Comparison of ENCODE assay signal across 8 mouse cellular contexts in genomic region chr2:140670963-140671702, GRCm38 (mm10). TPM values are rescaled to one million over a fixed set of nuclear protein-coding genes. Genes with fewer than 3 reads are reported as not detected.
A peak's percentile ranks its signal among the peaks of the same experiment; 100 is the strongest.
DNase-seq lines count a peak whose midpoint lies in the region; ATAC-seq and TF ChIP-seq lines count a peak whose summit lies in the region.

Flrt3 (minus strand) TSS chr2:140671469.

- DNase-seq in ES-CJ7 (ENCODE audit: low read depth, low spot score): peak; percentile 99
- peak; percentile 99 for DNase-seq in forebrain, embryonic 14.5 days (ENCODE audit: low spot score)
- DNase-seq in heart, postnatal 10 days: peak; percentile 84 to 87
- DNase-seq in kidney, postnatal 4 days: peak; percentile 85 to 91
- DNase-seq in liver, embryonic 14.5 days (ENCODE audit: low read depth in 3 of 3, low spot score in 3 of 3): peak; percentile 54 to 58 (median 55)
- DNase-seq in thymus, postnatal 0 days (ENCODE audit: low spot score): peak; percentile 81

- peak within 1 kb of the TSS; percentile 84 for H3K27ac ChIP-seq in forebrain, embryonic 14.5 days (ENCODE audit: low read depth, low read length)
- H3K27ac ChIP-seq in liver, embryonic 14.5 days: no peak within 1 kb of the TSS
- H3K27ac ChIP-seq in neural tube, embryonic 12.5 days: peak within 1 kb of the TSS; percentile 57; the same call in 1 of the 2 replicates

- intact Hi-C loops in heart, postnatal 10 days (cut with DNase I): loop anchor here (2.0 to 5.0 kb wide), 2 partner anchors 724 to 1386 kb away; no protein-coding TSS in a partner anchor

- peak within 1 kb of the TSS; percentile 74 for H3K9ac ChIP-seq in forebrain, embryonic 14.5 days (ENCODE audit: low read length)
- no peak within 1 kb of the TSS for H3K9ac ChIP-seq in liver, embryonic 14.5 days (replicated peaks)
- H3K9ac ChIP-seq in neural tube, embryonic 12.5 days: peak within 1 kb of the TSS; percentile 69

- H3K36me3 ChIP-seq in forebrain, embryonic 14.5 days (ENCODE audit: control insufficient read depth, insufficient read depth, low read length): no peaks in the 10 kb centered on the region
- no peaks in the 10 kb centered on the region for H3K36me3 ChIP-seq in liver, embryonic 14.5 days (replicated peaks; ENCODE audit: control insufficient read depth, insufficient read depth, low read depth)
- no peaks in the 10 kb centered on the region for H3K36me3 ChIP-seq in neural tube, embryonic 12.5 days

- no peak for TF ChIP-seq EP300 in liver, embryonic 14.5 days (IDR thresholded peaks at IDR 0.05; ENCODE audit: low read depth)

- TF ChIP-seq CTCF in liver, embryonic 14.5 days (IDR thresholded peaks at IDR 0.05; ENCODE audit: low read depth): peak; percentile 69

- H3K4me1 ChIP-seq in forebrain, embryonic 14.5 days (ENCODE audit: control insufficient read depth, insufficient read depth, low read length): peaks cover 7% of the 10 kb centered on the region; the same call in 1 of the 2 replicates
- no peaks in the 10 kb centered on the region for H3K4me1 ChIP-seq in liver, embryonic 14.5 days (replicated peaks; ENCODE audit: control insufficient read depth in 2 of 2, insufficient read depth in 2 of 2, low read length in 1 of 2)
- H3K4me1 ChIP-seq in neural tube, embryonic 12.5 days: peaks cover 11% of the 10 kb centered on the region; the same call in 1 of the 2 replicates

- peak; percentile 96 for ATAC-seq in cerebellum, adult (ENCODE audit: insufficient number of reproducible peaks, low FRiP score, low TSS enrichment)
- ATAC-seq in forebrain, embryonic 14.5 days: peak; percentile 96
- peak; percentile 88 for ATAC-seq in liver, embryonic 14.5 days (ENCODE audit: insufficient read depth)
- ATAC-seq in neural tube, embryonic 12.5 days (ENCODE audit: low FRiP score, low read depth): peak; percentile 98

- H3K9me3 ChIP-seq in forebrain, embryonic 14.5 days (replicated peaks; ENCODE audit: control insufficient read depth, low read length): no peaks in the 10 kb centered on the region
- no peaks in the 10 kb centered on the region for H3K9me3 ChIP-seq in liver, embryonic 14.5 days (ENCODE audit: control insufficient read depth, low read length)
- H3K9me3 ChIP-seq in neural tube, embryonic 12.5 days: no peaks in the 10 kb centered on the region

- H3K4me2 ChIP-seq in forebrain, embryonic 14.5 days (ENCODE audit: low read length): peak within 1 kb of the TSS; percentile 69
- H3K4me2 ChIP-seq in liver, embryonic 14.5 days (ENCODE audit: low read depth): peak within 1 kb of the TSS; percentile 63
- H3K4me2 ChIP-seq in neural tube, embryonic 12.5 days (replicated peaks): peak within 1 kb of the TSS; percentile 62

- under 1% methylated on average over 26 of the region's 26 CpGs for WGBS in forebrain, embryonic 14.5 days
- WGBS in liver, embryonic 14.5 days (ENCODE audit: insufficient replicate concordance): 2% methylated on average over 26 of the region's 26 CpGs
- WGBS in neural tube, embryonic 12.5 days: under 1% methylated on average over 26 of the region's 26 CpGs

- no peaks in the 10 kb centered on the region for H3K27me3 ChIP-seq in forebrain, embryonic 14.5 days (replicated peaks; ENCODE audit: control insufficient read depth, insufficient read depth, low read length)
- no peaks in the 10 kb centered on the region for H3K27me3 ChIP-seq in liver, embryonic 14.5 days (ENCODE audit: control insufficient read depth, insufficient read depth, low read length)
- no peaks in the 10 kb centered on the region for H3K27me3 ChIP-seq in neural tube, embryonic 12.5 days (replicated peaks)

- peak within 1 kb of the TSS; percentile 60 for H3K4me3 ChIP-seq in forebrain, embryonic 14.5 days (ENCODE audit: low read depth, low read length)
- peak within 1 kb of the TSS; percentile 27 to 30 for H3K4me3 ChIP-seq in liver, embryonic 14.5 days (ENCODE audit: insufficient read depth in 1 of 2, low read depth in 2 of 2, low read length in 2 of 2)
- peak within 1 kb of the TSS; percentile 54 for H3K4me3 ChIP-seq in neural tube, embryonic 12.5 days

RNA-seq across cellular contexts. Expression of gene Flrt3, which starts in this region (rescaled TPM):
- polyA plus RNA-seq in forebrain, embryonic 14.5 days (2014; fragmentation: Nextera tagmentation; extraction: Ambion mirVana): 62.5 and 64.3 TPM in 2 replicates
- under 1 TPM; 0.69 to 0.87 TPM for total RNA-seq in heart, postnatal 10 days (2021)
- polyA plus RNA-seq in liver, embryonic 14.5 days (2012; rRNA removed): 0.18 and 0.20 TPM in 2 replicates
- polyA plus RNA-seq in liver, embryonic 14.5 days (2014; fragmentation: Nextera tagmentation; extraction: Ambion mirVana): 0.41 and 0.61 TPM in 2 replicates
- polyA plus RNA-seq in neural tube, embryonic 12.5 days (2016; fragmentation: Nextera tagmentation; extraction: Ambion mirVana): 33.6 and 35.2 TPM in 2 replicates
- polyA plus RNA-seq in thymus, postnatal 0 days (2015; fragmentation: Nextera tagmentation; extraction: Ambion mirVana): 2.7 and 3.9 TPM in 2 replicates

Comparison
In these comparisons a context has a peak if more than half of its experiments do, and no peak if none do; other contexts are left out.
1. Peak in DNase-seq in heart, postnatal 10 days; RNA of the gene not detected or under 1 TPM.
2. Peak in DNase-seq, ATAC-seq, H3K4me3 ChIP-seq and H3K4me2 ChIP-seq in liver, embryonic 14.5 days; RNA of the gene not detected or under 1 TPM.